Mouse (Mus musculus): ENCODE results near the gene C1qtnf2.

Gene C1qtnf2

DNA sequence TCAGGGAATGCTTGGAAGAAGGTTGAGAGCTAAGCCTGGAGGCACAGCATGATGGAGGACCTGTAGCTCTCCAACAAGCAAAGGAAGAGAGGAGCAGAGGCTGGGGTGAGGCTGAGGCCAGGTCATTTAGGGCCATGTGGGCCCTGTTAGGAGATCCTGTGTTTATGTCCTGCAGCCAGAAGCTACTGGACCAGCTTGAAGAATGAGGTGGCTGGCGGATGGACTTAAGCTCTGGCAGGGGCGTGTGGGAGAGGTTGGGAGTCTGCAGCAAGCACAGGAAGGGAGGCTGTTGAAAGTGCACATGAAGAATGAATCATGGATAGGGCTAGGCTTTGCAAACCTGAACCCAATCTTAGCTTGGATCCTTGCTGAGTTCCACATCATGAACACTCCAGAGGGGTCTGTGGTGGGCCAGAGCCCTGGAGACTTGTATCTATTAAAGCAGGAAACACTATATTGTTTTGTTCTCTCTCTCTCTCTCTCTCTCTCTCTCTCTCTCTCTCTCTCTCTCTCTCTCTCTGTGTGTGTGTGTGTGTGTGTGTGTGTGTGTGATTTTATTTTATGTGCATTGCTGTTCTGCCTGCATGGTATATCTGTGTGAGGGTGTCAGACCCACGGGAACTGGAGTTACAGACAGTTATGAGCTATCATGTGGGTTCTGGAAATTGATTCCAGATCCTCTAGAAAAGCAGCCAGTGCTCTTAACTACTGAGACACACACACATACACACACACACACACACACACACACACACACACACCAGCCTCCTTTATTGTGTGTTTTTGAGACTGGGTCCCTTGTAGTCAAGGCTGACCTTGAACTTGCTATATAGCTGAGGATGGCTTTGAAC lies 7.8 kb downstream of the C1qtnf2 start:
- in situ Hi-C loops (cut with MboI; ENCODE audit: unreplicated experiment in 2 of 2), result loop anchor here in 1 of 2 experiments (25.0 kb wide), 1 partner anchor 280 kb away; no protein-coding TSS in a partner anchor

DNA sequence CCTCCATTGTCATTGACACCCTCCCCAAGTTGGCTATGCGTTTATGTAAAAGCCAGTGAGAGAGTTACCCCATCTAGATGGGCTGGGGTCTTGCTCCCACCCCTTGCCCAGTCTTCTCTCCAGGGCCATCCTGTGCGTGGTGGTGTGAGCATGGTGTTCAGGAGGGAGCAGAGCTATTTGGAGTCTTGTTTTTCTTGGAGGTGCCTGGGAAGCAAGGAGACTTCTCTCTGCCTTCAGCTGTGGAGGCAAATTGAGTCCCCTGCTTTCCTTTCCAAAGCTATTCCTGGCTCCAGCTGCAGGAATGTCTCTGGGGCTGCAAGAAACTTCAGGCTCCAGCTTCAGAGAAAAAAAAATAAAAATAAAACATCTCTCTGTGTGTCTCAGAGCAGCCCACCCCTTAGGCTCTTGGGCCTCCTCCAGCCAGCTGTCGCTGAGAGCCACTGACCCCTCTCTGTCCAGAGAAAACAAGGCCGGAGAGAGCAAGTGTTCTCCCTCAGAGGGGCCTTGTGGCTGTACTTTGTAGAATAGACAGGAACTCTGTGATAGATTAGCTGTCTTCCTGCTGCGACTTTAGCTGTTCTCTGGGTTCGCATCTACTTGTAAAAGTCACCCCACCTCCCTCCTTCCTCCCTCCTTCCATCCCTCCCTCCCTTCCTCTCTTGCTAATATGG lies 9.2 kb downstream of the C1qtnf2 start:
- in situ Hi-C loops (cut with MboI; ENCODE audit: unreplicated experiment in 2 of 2), result loop anchor here in 1 of 2 experiments (25.0 kb wide), 1 partner anchor 279 kb away; no protein-coding TSS in a partner anchor

DNA sequence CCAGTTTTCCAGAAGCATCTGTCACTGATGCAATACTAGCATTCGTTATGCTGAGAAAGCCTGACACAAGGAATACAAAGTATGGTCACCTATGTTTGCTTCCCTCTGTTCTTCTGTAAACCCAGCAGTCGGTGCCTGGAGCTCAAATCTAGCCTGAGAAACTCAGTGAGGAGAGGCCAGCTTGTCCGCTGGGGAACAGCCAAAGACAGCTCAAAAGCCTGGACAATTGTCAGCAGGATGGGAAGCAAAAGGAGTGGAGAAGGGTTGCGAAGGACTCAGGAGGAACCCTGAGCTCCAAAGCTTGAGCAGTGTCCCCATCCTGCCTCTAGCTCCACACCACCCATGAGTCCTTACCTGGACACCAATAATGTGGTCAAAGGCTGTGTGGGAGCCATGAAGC lies 10.0 kb downstream of the C1qtnf2 start:
- in situ Hi-C loops (cut with MboI; ENCODE audit: unreplicated experiment in 2 of 2), result loop anchor here in 1 of 2 experiments (25.0 kb wide), 1 partner anchor 278 kb away; no protein-coding TSS in a partner anchor

DNA sequence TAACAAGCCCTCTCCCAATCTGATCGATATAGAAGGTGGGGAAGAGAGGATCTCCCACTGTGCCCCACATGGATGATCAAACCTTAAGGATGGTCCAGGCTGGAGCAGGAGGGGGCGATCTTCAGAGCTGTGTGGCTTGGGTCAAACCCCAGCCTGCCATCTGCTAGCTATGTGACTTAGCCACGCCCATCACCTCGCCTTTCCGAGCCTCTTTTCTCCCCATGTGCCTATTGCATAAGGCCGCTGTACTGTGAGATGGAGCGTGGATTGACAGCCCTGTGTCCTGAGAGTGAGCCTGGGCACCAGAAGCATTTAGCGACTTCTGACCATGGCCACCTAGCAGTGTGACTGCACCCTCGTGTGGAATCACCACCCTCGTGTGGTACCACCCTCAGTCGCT lies 10.6 kb downstream of the C1qtnf2 start:
- in situ Hi-C loops (cut with MboI; ENCODE audit: unreplicated experiment in 2 of 2), result loop anchor here in 1 of 2 experiments (25.0 kb wide), 1 partner anchor 278 kb away; no protein-coding TSS in a partner anchor

DNA sequence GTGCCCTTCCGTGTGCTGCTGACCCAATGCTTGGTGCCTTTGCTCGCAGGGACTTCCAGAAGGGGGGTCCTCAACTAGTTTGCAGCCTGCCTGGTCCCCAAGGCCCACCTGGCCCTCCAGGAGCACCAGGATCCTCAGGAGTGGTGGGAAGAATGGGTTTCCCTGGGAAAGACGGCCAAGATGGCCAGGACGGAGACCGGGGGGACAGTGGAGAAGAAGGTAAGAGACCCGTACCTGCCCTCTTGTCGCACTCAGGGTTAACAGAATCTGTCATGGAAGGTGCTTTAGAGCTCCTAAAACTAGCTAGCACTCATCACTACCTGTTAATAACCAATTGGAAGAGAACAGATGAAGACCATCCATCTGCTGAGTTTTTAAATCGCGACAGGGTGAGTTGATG lies 11.8 kb downstream of the C1qtnf2 start:
- in situ Hi-C loops (cut with MboI; ENCODE audit: unreplicated experiment in 2 of 2), result loop anchor here in 1 of 2 experiments (25.0 kb wide), 1 partner anchor 276 kb away; no protein-coding TSS in a partner anchor

DNA sequence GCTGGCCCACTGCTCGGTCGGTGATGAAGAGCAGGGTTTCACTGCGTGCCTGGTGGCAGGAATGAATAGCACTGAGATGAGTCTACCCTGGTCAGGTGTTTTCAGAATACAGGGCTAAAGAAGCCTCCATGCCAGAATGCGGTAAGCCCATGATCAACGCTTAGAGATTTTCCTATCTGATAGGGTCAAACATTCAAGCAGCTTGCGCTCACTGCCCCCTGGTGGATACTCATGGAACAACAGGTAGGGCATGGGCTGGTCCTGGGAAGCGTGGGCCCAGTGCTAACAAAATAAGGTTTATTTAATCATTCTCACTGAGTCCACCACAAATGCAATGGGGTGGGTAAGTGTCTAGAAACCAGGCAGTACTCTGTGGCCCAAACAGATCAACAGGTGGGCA lies 18.6 kb downstream of the C1qtnf2 start:
- in situ Hi-C loops (cut with MboI; ENCODE audit: unreplicated experiment in 2 of 2), result loop anchor here (5.0 to 25.0 kb wide), 7 partner anchors 92 to 845 kb away; partner anchors contain the start of gene 4933415A04Rik (in 2 of the 2)

DNA sequence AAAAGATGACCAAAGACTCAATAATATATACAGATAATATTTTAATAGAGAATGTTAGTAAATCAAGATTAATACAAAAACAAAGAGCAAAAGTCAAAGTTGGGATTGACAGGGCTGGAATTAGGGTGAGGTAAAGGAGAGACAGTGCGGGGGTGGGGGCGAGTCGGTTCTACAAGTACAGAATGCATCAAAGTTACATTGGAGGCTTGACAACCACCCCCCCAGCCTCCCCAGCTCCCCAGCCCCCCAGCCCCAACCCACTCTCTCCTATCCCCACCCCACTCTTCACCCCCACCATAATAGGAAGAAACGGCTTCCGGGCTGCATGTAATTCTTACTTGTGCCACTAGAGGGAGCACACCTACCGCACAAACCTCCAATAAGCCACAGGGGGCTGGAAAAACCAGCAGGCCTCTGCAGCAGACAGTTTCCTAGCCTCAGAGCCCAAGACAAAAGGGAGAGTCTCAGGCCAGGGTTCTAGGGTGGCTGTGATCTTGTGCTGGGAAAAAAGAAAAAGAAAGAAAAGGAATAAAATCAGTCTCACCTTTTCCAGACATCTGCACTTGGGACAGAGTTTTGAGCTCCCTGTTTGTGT lies 19.8 kb downstream of the C1qtnf2 start:
- in situ Hi-C loops (cut with MboI; ENCODE audit: unreplicated experiment in 2 of 2), result loop anchor here (5.0 to 25.0 kb wide), 7 partner anchors 91 to 843 kb away; partner anchors contain the start of gene 4933415A04Rik (in 2 of the 2)

DNA sequence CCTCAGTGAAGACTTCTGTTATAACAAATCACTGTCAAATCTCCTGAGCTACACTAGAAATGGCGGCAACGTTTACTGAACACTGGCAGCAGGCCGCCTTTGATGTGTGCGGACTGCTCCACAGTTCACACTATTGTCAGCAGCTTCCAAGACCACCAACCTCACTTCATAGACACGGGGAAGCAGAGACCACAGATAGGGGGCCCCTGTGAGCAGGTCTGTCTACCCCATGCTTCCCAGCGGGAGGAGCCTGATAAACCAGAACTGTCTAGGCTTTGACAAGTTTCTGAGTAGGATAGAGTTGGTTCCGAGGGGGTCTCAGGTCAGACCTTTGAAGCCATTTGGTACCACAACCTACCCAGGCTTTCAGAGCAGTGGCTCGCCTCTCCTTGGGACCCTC lies 21.0 kb downstream of the C1qtnf2 start:
- in situ Hi-C loops (cut with MboI; ENCODE audit: unreplicated experiment in 2 of 2), result loop anchor here in 1 of 2 experiments (10.0 to 25.0 kb wide), 2 partner anchors 90 to 267 kb away; partner anchors contain the start of gene 4933415A04Rik

DNA sequence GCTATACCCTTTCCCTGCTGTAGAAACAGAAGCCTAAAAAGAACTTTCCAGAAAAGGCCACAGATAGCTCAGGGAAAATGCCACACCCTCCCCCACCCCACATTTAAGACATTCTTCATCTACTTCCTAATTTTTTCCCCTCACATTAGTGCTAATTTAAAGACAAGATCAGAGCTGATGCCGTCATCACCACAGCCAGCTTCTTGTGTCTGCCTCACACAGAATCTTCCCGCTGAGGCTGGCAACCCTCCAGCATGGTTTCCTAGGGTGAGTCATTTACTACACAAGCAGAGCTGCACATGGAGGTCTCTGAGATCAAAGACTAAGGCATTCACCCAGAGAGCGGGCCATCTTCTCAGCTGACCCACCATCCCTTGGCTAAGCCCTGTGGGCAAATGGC lies 21.5 kb downstream of the C1qtnf2 start:
- in situ Hi-C loops (cut with MboI; ENCODE audit: unreplicated experiment in 2 of 2), result loop anchor here in 1 of 2 experiments (10.0 to 25.0 kb wide), 2 partner anchors 89 to 267 kb away; partner anchors contain the start of gene 4933415A04Rik

DNA sequence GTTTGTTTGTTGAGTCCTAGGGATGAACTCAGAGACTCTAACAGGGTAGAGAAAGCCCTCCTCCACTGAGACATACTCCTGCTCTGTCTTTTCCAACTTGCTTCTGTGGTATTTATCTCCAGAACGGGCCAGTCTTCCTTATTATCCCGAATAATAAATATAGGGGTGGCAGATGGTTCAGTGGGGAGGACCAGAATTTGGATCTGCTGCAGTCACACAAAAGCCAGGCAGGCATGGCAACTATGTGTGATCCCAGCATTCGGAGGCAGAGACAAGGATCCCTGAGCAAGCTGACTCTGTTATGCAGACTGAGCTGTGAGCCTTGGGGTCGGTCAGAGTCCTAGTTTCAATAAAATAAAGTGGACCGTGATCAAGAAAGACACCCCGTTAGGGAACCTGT lies 27.2 kb downstream of the C1qtnf2 start:
- in situ Hi-C loops (cut with MboI; ENCODE audit: unreplicated experiment in 2 of 2), result no loop called here

DNA sequence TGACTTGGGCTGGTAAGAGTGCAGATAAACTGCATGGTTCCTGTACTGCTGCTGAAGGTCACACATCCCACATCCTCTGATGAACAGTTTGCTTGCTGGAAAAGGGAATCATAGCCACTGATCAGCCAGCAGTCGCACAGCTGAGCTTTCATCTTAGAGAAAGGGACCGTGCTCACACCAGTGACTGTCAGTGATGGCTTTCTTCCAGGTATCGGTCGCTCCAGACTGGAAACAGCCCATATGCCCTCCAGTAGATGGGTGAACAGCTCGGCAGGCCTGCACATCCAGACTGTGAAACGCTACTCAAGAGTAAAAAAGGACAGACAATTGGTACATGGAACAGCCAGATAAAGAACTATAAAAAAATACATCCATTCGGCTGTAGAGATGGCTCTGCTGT lies 31.1 kb downstream of the C1qtnf2 start:
- in situ Hi-C loops (cut with MboI; ENCODE audit: unreplicated experiment in 2 of 2), result no loop called here

DNA sequence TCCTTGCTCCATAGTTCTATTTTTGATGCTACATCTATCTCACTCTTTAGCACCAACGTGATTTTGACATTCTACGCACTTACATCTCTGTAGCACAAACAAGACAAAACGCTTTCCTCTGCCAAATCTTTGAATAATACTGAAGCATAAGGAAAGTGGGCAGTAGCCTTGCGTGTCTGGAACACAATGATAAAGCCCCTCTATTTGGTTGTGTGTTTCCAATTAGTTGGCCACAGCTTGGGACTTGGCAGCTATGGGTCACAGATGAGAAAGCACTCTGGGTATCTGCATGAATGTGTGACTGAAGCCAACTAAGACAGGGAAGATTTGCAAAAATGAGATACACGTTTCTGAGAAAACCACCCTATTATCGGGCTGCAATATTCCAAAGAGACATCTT lies 33.9 kb downstream of the C1qtnf2 start:
- in situ Hi-C loops (cut with MboI; ENCODE audit: unreplicated experiment in 2 of 2), result no loop called here

DNA sequence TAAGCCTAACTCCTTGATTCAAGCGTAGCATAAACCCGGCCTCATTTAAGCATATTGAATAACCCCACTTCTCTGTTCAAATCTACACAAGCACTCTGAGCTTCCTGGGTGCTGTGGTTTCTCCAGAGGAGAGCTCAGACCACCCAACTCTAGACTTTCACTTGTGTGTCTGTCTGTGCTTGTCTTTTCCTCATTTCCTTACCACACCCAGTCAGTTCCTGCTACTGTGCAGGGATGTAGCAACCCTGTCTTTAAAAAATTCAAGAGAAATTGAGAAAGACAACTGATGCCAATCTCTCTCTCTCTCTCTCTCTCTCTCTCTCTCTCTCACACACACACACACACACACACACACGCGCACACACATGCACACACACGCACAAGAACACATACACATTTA lies 35.8 kb downstream of the C1qtnf2 start:
- in situ Hi-C loops (cut with MboI; ENCODE audit: unreplicated experiment in 2 of 2), result no loop called here

DNA sequence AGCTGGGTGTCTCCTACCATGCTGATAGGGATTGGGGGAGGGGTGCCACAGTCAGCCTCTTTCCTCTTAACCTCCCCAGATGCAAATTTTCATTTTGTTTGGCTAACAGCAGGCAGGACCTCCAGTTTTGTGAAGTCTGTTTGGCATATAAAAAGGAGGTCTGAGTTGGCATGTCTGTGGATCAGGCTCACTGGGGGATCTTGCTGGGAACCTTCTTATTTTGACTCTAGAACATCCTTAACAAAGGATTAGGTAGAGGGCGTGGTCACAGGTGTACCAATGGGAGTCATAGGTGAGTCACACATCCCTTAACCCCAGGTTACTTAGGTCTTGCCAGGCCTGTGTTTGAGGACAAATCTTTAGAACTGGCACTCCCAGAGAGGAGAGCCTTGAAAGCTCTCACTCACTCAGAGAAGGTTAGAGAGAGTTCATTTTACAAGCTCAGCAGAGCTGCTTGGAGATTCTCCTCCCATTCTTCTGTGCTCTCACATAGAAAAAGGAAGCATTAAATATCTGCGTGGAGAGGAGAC lies 38.6 kb downstream of the C1qtnf2 start:
- in situ Hi-C loops (cut with MboI; ENCODE audit: unreplicated experiment in 2 of 2), result no loop called here

DNA sequence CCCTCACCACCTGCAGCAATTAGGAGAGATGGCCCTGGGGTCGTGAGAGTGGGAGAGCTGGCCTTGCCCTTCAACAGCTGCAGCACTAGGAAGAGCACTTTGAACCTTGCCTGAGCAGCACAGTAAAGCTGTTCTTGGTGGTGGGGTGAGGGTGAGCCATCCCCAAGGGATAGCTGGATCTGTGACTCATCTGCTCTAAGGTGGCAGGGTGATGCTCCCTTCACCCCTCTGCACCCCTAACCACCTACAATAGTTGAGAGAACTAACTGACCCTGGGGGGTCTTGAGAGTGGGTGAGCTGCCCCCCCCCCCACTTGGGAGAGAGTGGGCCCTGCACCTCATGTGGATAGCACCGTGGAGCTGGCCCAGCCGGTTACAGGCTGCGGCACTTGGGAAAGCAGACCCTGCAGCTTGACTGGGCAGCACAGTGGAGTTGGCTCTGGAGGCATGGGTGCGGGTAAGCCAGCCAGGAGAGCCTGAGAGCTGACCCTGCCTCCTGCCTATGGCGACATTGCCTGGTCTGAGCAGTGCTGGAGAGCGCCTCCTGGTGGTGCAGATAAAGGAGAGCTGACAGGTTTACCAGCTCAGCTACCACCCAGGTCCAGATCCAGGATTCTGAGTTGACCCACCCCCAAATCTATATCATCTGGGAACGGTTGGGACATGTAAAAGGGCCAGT lies 42.4 kb downstream of the C1qtnf2 start:
- in situ Hi-C loops (cut with MboI; ENCODE audit: unreplicated experiment in 2 of 2), result no loop called here

DNA sequence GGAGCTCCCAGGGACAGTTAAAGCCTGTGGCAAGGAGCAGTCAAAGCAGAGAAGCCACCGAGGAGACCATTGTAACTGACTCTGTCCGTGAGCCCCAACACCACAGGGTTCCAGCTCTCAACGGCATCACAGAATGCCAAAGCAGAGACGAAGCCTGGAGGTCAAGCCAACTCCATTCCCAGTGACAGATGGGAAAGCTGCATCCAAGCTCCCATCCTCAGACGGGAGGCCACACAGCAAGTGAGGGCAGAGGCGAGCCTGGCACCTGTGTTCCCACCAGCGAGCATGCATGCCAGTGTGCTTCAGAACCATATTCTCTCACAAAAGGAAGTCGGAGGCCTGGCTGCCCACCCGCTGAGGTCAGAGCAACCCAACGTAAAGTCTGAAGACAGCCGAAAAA lies 43.6 kb downstream of the C1qtnf2 start:
- in situ Hi-C loops (cut with MboI; ENCODE audit: unreplicated experiment in 2 of 2), result no loop called here

DNA sequence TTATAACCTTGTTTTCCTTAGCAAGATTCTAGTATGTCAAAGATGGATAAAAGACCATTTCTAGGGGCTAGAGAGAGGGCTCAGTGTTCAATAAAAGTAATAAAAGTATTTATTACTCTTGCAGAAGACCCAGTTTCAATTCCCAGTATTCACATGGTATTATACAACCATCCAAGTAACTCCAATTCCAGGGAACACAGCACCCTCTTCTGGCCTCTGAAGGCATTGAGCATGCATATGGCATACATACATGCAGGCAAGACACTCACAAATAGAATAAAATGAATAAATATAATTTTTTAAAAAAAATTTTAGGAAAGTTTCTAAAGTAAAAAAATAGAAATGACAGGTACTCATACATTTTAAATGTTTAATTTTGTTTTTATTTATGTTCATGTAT lies 44.0 kb downstream of the C1qtnf2 start:
- in situ Hi-C loops (cut with MboI; ENCODE audit: unreplicated experiment in 2 of 2), result no loop called here

DNA sequence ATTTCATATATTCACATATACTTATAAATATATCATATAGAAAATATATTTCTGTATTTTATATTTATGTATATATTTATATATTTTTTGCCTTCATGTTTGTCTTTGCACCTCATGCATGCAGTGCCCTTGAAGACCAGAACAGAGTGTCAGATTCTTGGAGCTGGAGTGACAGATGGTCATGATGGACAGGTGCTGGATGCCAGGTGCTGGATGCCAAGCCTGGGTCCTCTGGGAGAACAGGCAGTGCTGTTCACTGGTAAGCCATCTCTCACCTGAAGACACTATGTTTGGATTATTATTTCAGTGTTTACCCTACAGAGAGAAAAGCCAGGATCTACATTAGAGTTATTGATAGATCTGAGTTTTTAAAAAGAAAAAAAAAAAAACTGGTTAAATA lies 44.7 kb downstream of the C1qtnf2 start:
- in situ Hi-C loops (cut with MboI; ENCODE audit: unreplicated experiment in 2 of 2), result no loop called here

DNA sequence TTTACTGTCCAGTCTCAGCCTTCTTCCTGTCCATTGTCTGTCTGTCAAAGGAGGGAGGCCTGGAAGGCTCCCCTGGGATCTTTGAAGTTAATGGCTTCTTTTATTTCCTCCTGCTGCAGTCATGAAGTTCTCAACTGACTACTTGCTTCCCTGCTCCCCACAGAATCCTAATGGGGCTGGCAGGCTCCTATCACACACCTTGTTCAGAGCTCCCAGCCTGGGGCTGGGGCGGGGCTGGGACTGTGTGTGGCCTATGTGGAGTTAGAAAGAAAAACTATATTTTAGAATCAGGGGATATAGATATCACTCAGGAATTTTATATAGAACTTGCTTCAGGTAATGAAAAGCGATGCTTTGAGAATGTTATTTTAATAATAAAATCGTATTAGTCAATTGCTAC lies 46.4 kb downstream of the C1qtnf2 start:
- in situ Hi-C loops (cut with MboI; ENCODE audit: unreplicated experiment in 2 of 2), result no loop called here

DNA sequence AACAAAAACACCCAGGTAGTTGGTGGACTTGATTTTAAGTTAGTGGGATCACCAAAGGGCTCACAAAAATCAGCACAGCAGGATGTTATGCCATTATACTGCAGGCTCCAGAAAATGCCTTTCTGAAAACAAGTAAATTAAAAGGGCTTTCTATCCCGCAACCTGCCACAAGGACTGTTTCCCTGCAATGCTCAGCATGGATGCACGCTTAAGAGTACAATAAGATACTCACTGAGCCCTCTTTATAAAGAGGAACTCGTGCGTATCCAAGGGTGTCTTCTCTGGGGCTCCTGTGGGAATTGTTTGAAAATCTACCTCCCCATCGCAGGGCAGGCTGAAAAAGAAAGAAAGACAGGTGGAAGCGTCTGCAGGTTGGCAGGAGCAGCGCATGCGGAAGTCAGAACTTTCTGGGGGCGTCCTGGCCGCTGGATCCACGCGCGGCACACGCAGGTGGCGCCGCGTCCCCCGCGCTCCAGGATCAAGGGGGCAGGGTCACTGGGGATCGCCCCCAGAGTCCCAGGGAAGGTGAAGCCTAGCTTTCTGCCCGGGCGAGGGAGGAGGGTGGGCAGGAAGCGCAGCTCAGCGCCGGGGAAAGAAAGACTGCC lies 54.1 kb downstream of the C1qtnf2 start:
- in situ Hi-C loops (cut with MboI; ENCODE audit: unreplicated experiment in 2 of 2), result no loop called here
